Mouse (Mus musculus) heart, embryonic 10.5 days (tissue): ENCODE results near the gene Gm14325. TPM values are rescaled to one million over a fixed set of nuclear protein-coding genes. Genes with fewer than 3 reads are reported as not detected.
"Not testable (repeated sequence)": the region's sequence is repeated elsewhere in the genome, so short reads cannot be mapped to it uniquely, and the experiment has no call there.

Source experiments
- DNase-seq: peaks from one replicate; pipeline ENCODE4 v3.0.0-alpha.2; 2017; ENCODE audit warnings: low spot score
- H3K27ac ChIP-seq: fragments of 300-500 bp; sonication (generic); 2 replicates; pipeline ENCODE4 v1.5.1; 2016; ENCODE audit warnings: mild to moderate bottlenecking
- H3K27me3 ChIP-seq: fragments of 300-500 bp; sonication (generic); 2 replicates; pipeline ENCODE4 v1.6.1; 2016; ENCODE audit warnings: mild to moderate bottlenecking; ENCODE audit not compliant: poor library complexity, insufficient read depth, severe bottlenecking
- H3K36me3 ChIP-seq: fragments of 300-500 bp; sonication (generic); 2 replicates; pipeline ENCODE4 v1.6.1; 2016; ENCODE audit warnings: mild to moderate bottlenecking, moderate library complexity
- H3K4me1 ChIP-seq: fragments of 300-500 bp; sonication (generic); 2 replicates; pipeline ENCODE4 v1.6.1; 2016; ENCODE audit warnings: mild to moderate bottlenecking
- H3K4me3 ChIP-seq: fragments of 300-500 bp; sonication (generic); 2 replicates; pipeline ENCODE4 v1.5.1; 2016; ENCODE audit warnings: mild to moderate bottlenecking, moderate library complexity
- H3K9me3 ChIP-seq: fragments of 300-500 bp; sonication (generic); 2 replicates; pipeline ENCODE4 v1.6.1; 2016; ENCODE audit warnings: mild to moderate bottlenecking, moderate library complexity
- WGBS: fragments of 180-500 bp; shearing (Covaris S2); methylation state at CpG from one replicate; pipeline ENCODE4 v1.1.7; 2016; 5-methylcytosine and 5-hydroxymethylcytosine counted together
- polyA plus RNA-seq: library from polyadenylated mRNA; unstranded; fragments of >200 nt; fragmentation: Nextera tagmentation; extraction: Ambion mirVana; gene quantifications from 2 replicates; pipeline ENCODE4 v1.2.1, GENCODE M21; 2016

The Gm14325 gene
- polyA plus RNA-seq = 34.4 and 37.3 TPM in 2 replicates

GRCm38 (mm10) chr2:177839901-177840663 is at the start of gene Gm14325:
TSS of gene Gm14325 (minus strand) at chr2:177840336.
- H3K27ac ChIP-seq, H3K27me3 ChIP-seq, H3K36me3 ChIP-seq, H3K9me3 ChIP-seq, H3K4me1 ChIP-seq: not testable (repeated sequence)
- peak; percentile 74 for DNase-seq
- H3K4me3 ChIP-seq = peak within 1 kb of the TSS; percentile 56
- WGBS = 3% methylated on average over 18 of the region's 21 CpGs

- not testable (repeated sequence) for H3K27ac ChIP-seq, H3K4me1 ChIP-seq, DNase-seq, H3K9me3 ChIP-seq, H3K4me3 ChIP-seq, H3K36me3 ChIP-seq, H3K27me3 ChIP-seq
- 88% methylated on average over 14 of the region's 14 CpGs for WGBS
Measured at GRCm38 (mm10) chr2:177887743-177888142, 47.6 kb upstream of the Gm14325 start.

GRCm38 (mm10) chr2:177862254-177862653 is 22.1 kb upstream of the Gm14325 start:
- H3K4me3 ChIP-seq, DNase-seq, H3K9me3 ChIP-seq, H3K27me3 ChIP-seq, H3K36me3 ChIP-seq, H3K27ac ChIP-seq, H3K4me1 ChIP-seq: not testable (repeated sequence)
- 78% methylated on average over 2 of the region's 2 CpGs for WGBS

- H3K36me3 ChIP-seq, H3K4me3 ChIP-seq, H3K27ac ChIP-seq, H3K27me3 ChIP-seq, DNase-seq, H3K4me1 ChIP-seq, H3K9me3 ChIP-seq: not testable (repeated sequence)
- WGBS = 75% methylated on average over 1 of the region's 1 CpGs
Measured at GRCm38 (mm10) chr2:177843666-177844065, 3.5 kb upstream of the Gm14325 start.

GRCm38 (mm10) chr2:177836756-177837155 is 3.4 kb downstream of the Gm14325 start:
- H3K4me3 ChIP-seq, H3K4me1 ChIP-seq, H3K27me3 ChIP-seq, DNase-seq, H3K27ac ChIP-seq, H3K36me3 ChIP-seq, H3K9me3 ChIP-seq: not testable (repeated sequence)

- WGBS = 92% methylated on average over 5 of the region's 5 CpGs
- H3K9me3 ChIP-seq, H3K27ac ChIP-seq, H3K4me1 ChIP-seq, DNase-seq, H3K27me3 ChIP-seq, H3K4me3 ChIP-seq, H3K36me3 ChIP-seq: not testable (repeated sequence)
Measured at GRCm38 (mm10) chr2:177835733-177836536, 4.2 kb downstream of the Gm14325 start.

- H3K9me3 ChIP-seq, H3K4me1 ChIP-seq, H3K27me3 ChIP-seq, H3K27ac ChIP-seq, DNase-seq, H3K36me3 ChIP-seq, H3K4me3 ChIP-seq: not testable (repeated sequence)
- 58% methylated on average over 2 of the region's 5 CpGs for WGBS
Measured at GRCm38 (mm10) chr2:177821952-177822351, 18.2 kb downstream of the Gm14325 start.

GRCm38 (mm10) chr2:177806170-177806569 is 34.0 kb downstream of the Gm14325 start:
- DNase-seq, H3K4me1 ChIP-seq, H3K27me3 ChIP-seq, H3K27ac ChIP-seq, H3K36me3 ChIP-seq, H3K4me3 ChIP-seq, H3K9me3 ChIP-seq: not testable (repeated sequence)
- no CpG with 5 or more reads among the region's 2 CpGs for WGBS

- H3K27ac ChIP-seq, H3K36me3 ChIP-seq, DNase-seq, H3K4me1 ChIP-seq, H3K9me3 ChIP-seq, H3K4me3 ChIP-seq, H3K27me3 ChIP-seq: not testable (repeated sequence)
- WGBS = 47% methylated on average over 1 of the region's 1 CpGs
Measured at GRCm38 (mm10) chr2:177787351-177787750, 52.8 kb downstream of the Gm14325 start.

Other genes starting within 250 kb of the Gm14325 start
- gene Gm14322, start 81.0 kb downstream of the Gm14325 start, polyA plus RNA-seq = 7.3 and 8.1 TPM in 2 replicates
- 4.5 and 5.3 TPM in 2 replicates for gene Gm14327, start 56.8 kb upstream of the Gm14325 start, polyA plus RNA-seq
- 0.47 and 0.50 TPM in 2 replicates for gene Zfp972, start 85.3 kb upstream of the Gm14325 start, polyA plus RNA-seq
- gene Gm14326, start 117.0 kb upstream of the Gm14325 start, polyA plus RNA-seq = 19.8 and 24.4 TPM in 2 replicates
- 17.0 and 19.9 TPM in 2 replicates for gene Zfp971, start 182.9 kb upstream of the Gm14325 start, polyA plus RNA-seq
- 15.8 and 16.1 TPM in 2 replicates for gene Zfp931, start 238.1 kb upstream of the Gm14325 start, polyA plus RNA-seq